Mouse (Mus musculus): Measurements from ENCODE around the gene Trim9. TPM values are rescaled to one million over a fixed set of nuclear protein-coding genes. Genes with fewer than 3 reads are reported as not detected.

Gene Trim9
- total and polyA plus RNA-seq, 3 experiments: not detected

GRCm38 (mm10) chr12:70348026-70348425 lies 612 bp upstream of the Trim9 start:
- H3K9ac ChIP-seq (ENCODE audit: control insufficient read depth, low read depth, low read length, poor library complexity, severe bottlenecking): no peak overlapping the region
- H3K79me2 ChIP-seq (ENCODE audit: control insufficient read depth, insufficient read depth, low read length, poor library complexity): no peaks in the 10 kb centered on the region
- H3K4me3 ChIP-seq (ENCODE audit: control insufficient read depth in 1 of 2, insufficient read depth in 1 of 2, low read depth in 2 of 2, low read length in 2 of 2): no peak overlapping the region
- peaks cover 0 to 2% of the 10 kb centered on the region in 2 experiments; a peak in 1 of 4 replicates for H3K27me3 ChIP-seq (ENCODE audit: control insufficient read depth in 1 of 2, insufficient read depth in 2 of 2, low read length in 2 of 2)
- H3K9me3 ChIP-seq (replicated peaks; ENCODE audit: insufficient read depth, low read length): no peaks in the 10 kb centered on the region
- TF ChIP-seq POLR2A (IDR thresholded peaks at IDR 0.05; ENCODE audit: control insufficient read depth in 1 of 2, insufficient read depth in 1 of 2, low read depth in 1 of 2, low read length in 2 of 2, poor library complexity in 1 of 2) (no peak), ETS1 (IDR thresholded peaks at IDR 0.05; ENCODE audit: low read depth, low read length) (no peak), USF1 (IDR thresholded peaks at IDR 0.05; ENCODE audit: low read depth, low read length) (no peak), ZC3H11A (IDR thresholded peaks at IDR 0.05; ENCODE audit: low read depth, low read length) (no peak), CHD1 (IDR thresholded peaks at IDR 0.05; ENCODE audit: low read depth, low read length) (no peak), USF2 (IDR thresholded peaks at IDR 0.05; ENCODE audit: borderline replicate concordance in 1 of 2, insufficient read depth in 1 of 2, low read depth in 1 of 2, low read length in 2 of 2) (no peak), NELFE (IDR thresholded peaks at IDR 0.05; ENCODE audit: low read depth, low read length) (no peak), ZNF384 (IDR thresholded peaks at IDR 0.05; ENCODE audit: low read depth, low read length) (no peak), ELF1 (IDR thresholded peaks at IDR 0.05; ENCODE audit: low read depth, low read length) (no peak), MAX (IDR thresholded peaks at IDR 0.05; ENCODE audit: low read length) (no peak), EP300 (IDR thresholded peaks at IDR 0.05; ENCODE audit: low read depth in 1 of 2, low read length in 2 of 2) (no peak), MYB (IDR thresholded peaks at IDR 0.05; ENCODE audit: low read depth, low read length) (no peak), BHLHE40 (IDR thresholded peaks at IDR 0.05; ENCODE audit: borderline replicate concordance, low read depth, low read length) (no peak), NRF1 (IDR thresholded peaks at IDR 0.05; ENCODE audit: insufficient read depth, low read depth, low read length, poor library complexity, severe bottlenecking) (no peak), MYC (IDR thresholded peaks at IDR 0.05; ENCODE audit: low read depth, low read length) (no peak), MAFK (IDR thresholded peaks at IDR 0.05; ENCODE audit: borderline replicate concordance, low read depth, low read length) (no peak)
- H3K4me1 ChIP-seq (ENCODE audit: control insufficient read depth in 1 of 2, insufficient read depth in 2 of 2, low read length in 2 of 2): no peaks in the 10 kb centered on the region
- no peak overlapping the region for H3K27ac ChIP-seq (ENCODE audit: control insufficient read depth, low read depth, low read length)
- no peaks in the 10 kb centered on the region for H3K36me3 ChIP-seq (ENCODE audit: control insufficient read depth in 1 of 2, insufficient read depth in 2 of 2, low read length in 2 of 2)
- no peak for DNase-seq (ENCODE audit: low read depth, low spot score)

- no peak overlapping the region for H3K4me3 ChIP-seq (ENCODE audit: control insufficient read depth in 1 of 2, insufficient read depth in 1 of 2, low read depth in 2 of 2, low read length in 2 of 2)
- no peaks in the 10 kb centered on the region for H3K79me2 ChIP-seq (ENCODE audit: control insufficient read depth, insufficient read depth, low read length, poor library complexity)
- no peak overlapping the region for H3K9ac ChIP-seq (ENCODE audit: control insufficient read depth, low read depth, low read length, poor library complexity, severe bottlenecking)
- no peaks in the 10 kb centered on the region for H3K4me1 ChIP-seq (ENCODE audit: control insufficient read depth in 1 of 2, insufficient read depth in 2 of 2, low read length in 2 of 2)
- no peaks in the 10 kb centered on the region for H3K9me3 ChIP-seq (replicated peaks; ENCODE audit: insufficient read depth, low read length)
- H3K36me3 ChIP-seq (ENCODE audit: control insufficient read depth in 1 of 2, insufficient read depth in 2 of 2, low read length in 2 of 2): no peaks in the 10 kb centered on the region
- no peak overlapping the region for H3K27ac ChIP-seq (ENCODE audit: control insufficient read depth, low read depth, low read length)
- H3K27me3 ChIP-seq (ENCODE audit: control insufficient read depth in 1 of 2, insufficient read depth in 2 of 2, low read length in 2 of 2): peaks cover 4 to 7% of the 10 kb centered on the region in 2 experiments; a peak in 3 of 4 replicates
- no peak for DNase-seq (ENCODE audit: low read depth, low spot score)
- TF ChIP-seq NELFE (IDR thresholded peaks at IDR 0.05; ENCODE audit: low read depth, low read length) (no peak), SIN3A (IDR thresholded peaks at IDR 0.05; ENCODE audit: low read length) (no peak), TBP (IDR thresholded peaks at IDR 0.05; ENCODE audit: low read depth, low read length) (no peak), BHLHE40 (IDR thresholded peaks at IDR 0.05; ENCODE audit: borderline replicate concordance, low read depth, low read length) (no peak), CHD2 (IDR thresholded peaks at IDR 0.05; ENCODE audit: low read length) (no peak), MAZ (IDR thresholded peaks at IDR 0.05; ENCODE audit: low read depth, low read length) (no peak), ZMIZ1 (IDR thresholded peaks at IDR 0.05; ENCODE audit: low read depth, low read length) (no peak), JUND (IDR thresholded peaks at IDR 0.05; ENCODE audit: low read depth, low read length) (no peak), RCOR1 (IDR thresholded peaks at IDR 0.05; ENCODE audit: low read depth, low read length) (no peak), CHD1 (IDR thresholded peaks at IDR 0.05; ENCODE audit: low read depth, low read length) (no peak), NRF1 (IDR thresholded peaks at IDR 0.05; ENCODE audit: insufficient read depth, low read depth, low read length, poor library complexity, severe bottlenecking) (no peak), ZC3H11A (IDR thresholded peaks at IDR 0.05; ENCODE audit: low read depth, low read length) (no peak), GATA1 (IDR thresholded peaks at IDR 0.05; ENCODE audit: low read depth, low read length) (no peak), E2F4 (IDR thresholded peaks at IDR 0.05; ENCODE audit: borderline replicate concordance, low read depth, low read length) (no peak)
Observed at GRCm38 (mm10) chr12:70346139-70347026, 1.0 kb downstream of the Trim9 start.
